Mouse (Mus musculus): ENCODE data around the gene Gm6169.

GRCm38 (mm10) chr13:97099187-97099852 lies at the start of gene Gm6169:
- peak; percentile 85 for TF ChIP-seq CTCF (IDR thresholded peaks at IDR 0.05)
- TF ChIP-seq EP300 (IDR thresholded peaks at IDR 0.05): no peak
